Mouse (Mus musculus) spleen, adult 2 months (tissue): ENCODE measurements at regions not wholly inside any gene's neighbourhood (a gene's known extent, or its start where the extent isn't known, plus 50 kb on each side); places are given as distances from the start of the nearest gene placed in this dataset.

Experiments
- CTCF ChIP-seq: fragments of 200-500 bp; IDR thresholded peaks from 2 replicates; pipeline ENCODE4 v1.5.1; 2011; ENCODE audit warnings: mild to moderate bottlenecking, inconsistent platforms; ENCODE audit not compliant: insufficient read depth, insufficient read length, insufficient replicate concordance; ENCODE audit errors: extremely low read depth
- POLR2A ChIP-seq: fragments of 200-500 bp; IDR thresholded peaks from 2 replicates; pipeline ENCODE4 v1.6.1; 2011; ENCODE audit warnings: low read depth, low read length, inconsistent platforms

- no peak for TF ChIP-seq CTCF
- TF ChIP-seq POLR2A = no peak
These were observed 169.4 kb upstream of the Kcnab2 start for GRCm38 (mm10) chr4:152647084-152647483.
